Mouse (Mus musculus) liver, embryonic 14.5 days (tissue): ENCODE measurements around the gene Vezt. TPM values are rescaled to one million over a fixed set of nuclear protein-coding genes. Genes with fewer than 3 reads are reported as not detected.

ENCODE experiments used
- ATAC-seq: fragments of 200-750 bp; cut with Nextera tagmentation; 2 replicates; pipeline ENCODE4 v1.8.0; 2017; ENCODE audit warnings: moderate number of reproducible peaks, mild to moderate bottlenecking, moderate library complexity; ENCODE audit not compliant: insufficient read depth
- DNase-seq, 3 experiments: peaks; one replicate each; pipeline ENCODE4 v3.0.0-alpha.2; 2012 to 2013; ENCODE audit warnings: low read depth in 3 of 3, low spot score in 3 of 3
- H3K27ac ChIP-seq: fragments of 300-500 bp; sonication (generic); 2 replicates; pipeline ENCODE4 v1.5.1; 2014; ENCODE audit warnings: moderate library complexity, mild to moderate bottlenecking, control low read depth, inconsistent platforms
- H3K27me3 ChIP-seq: fragments of 300-500 bp; sonication (generic); 2 replicates; pipeline ENCODE4 v1.6.1; 2014; ENCODE audit warnings: mild to moderate bottlenecking, low read length, moderate library complexity; ENCODE audit not compliant: control insufficient read depth, insufficient read depth
- H3K36me3 ChIP-seq: fragments of 300-500 bp; sonication (generic); replicated peaks from 2 replicates; pipeline ENCODE4 v1.6.1; 2014; ENCODE audit warnings: low read depth; ENCODE audit not compliant: control insufficient read depth, insufficient read depth
- H3K4me1 ChIP-seq, 2 experiments: fragments of 200-500 bp in 1 of 2; fragments of 300-500 bp in 1 of 2; sonication (generic) in 1 of 2; replicated peaks; 2 replicates each; pipeline ENCODE4 v1.6.1; 2012 to 2014; ENCODE audit warnings: antibody characterized with exemption in 1 of 2, inconsistent platforms in 1 of 2, low read length in 1 of 2; ENCODE audit not compliant: control insufficient read depth in 2 of 2, insufficient read depth in 2 of 2
- H3K4me2 ChIP-seq: fragments of 300-500 bp; sonication (generic); 2 replicates; pipeline ENCODE4 v1.6.1; 2014; ENCODE audit warnings: low read depth, mild to moderate bottlenecking, control low read depth, moderate library complexity
- H3K4me3 ChIP-seq, 2 experiments: fragments of 200-500 bp in 1 of 2; fragments of 300-500 bp in 1 of 2; sonication (generic) in 1 of 2; 2 replicates each; pipeline ENCODE4 v1.5.1; 2012 to 2014; ENCODE audit warnings: low read depth in 2 of 2, low read length in 2 of 2, mild to moderate bottlenecking in 2 of 2, control low read depth in 1 of 2, inconsistent platforms in 1 of 2, moderate library complexity in 1 of 2; ENCODE audit not compliant: insufficient read depth in 1 of 2
- H3K9ac ChIP-seq: fragments of 300-500 bp; sonication (generic); replicated peaks from 2 replicates; pipeline ENCODE4 v1.6.1; 2014; ENCODE audit warnings: mild to moderate bottlenecking, control low read depth, moderate library complexity
- H3K9me3 ChIP-seq: fragments of 300-500 bp; sonication (generic); 2 replicates; pipeline ENCODE4 v1.6.1; 2016; ENCODE audit warnings: low read length, mixed read lengths; ENCODE audit not compliant: control insufficient read depth
- CTCF ChIP-seq: IDR thresholded peaks from 2 replicates; pipeline ENCODE4 v1.5.1; 2016; ENCODE audit warnings: antibody characterized with exemption, low read depth, control low read depth
- EP300 ChIP-seq: IDR thresholded peaks from 2 replicates; pipeline ENCODE4 v1.6.1; 2016; ENCODE audit warnings: antibody characterized with exemption, low read depth
- WGBS: fragments of 180-500 bp; shearing (Covaris S2); extraction: QIAGEN DNeasy Blood & Tissue Kit; methylation state at CpG from one replicate; pipeline ENCODE4 v1.1.7; 2014; ENCODE audit not compliant: insufficient replicate concordance; 5-methylcytosine and 5-hydroxymethylcytosine counted together
- polyA plus RNA-seq, 2 experiments: library from polyadenylated mRNA; depleted of rRNA in 1 of 2; stranded (reverse) in 1 of 2; unstranded in 1 of 2; fragments of >200 nt; fragmentation: Nextera tagmentation in 1 of 2; extraction: Ambion mirVana in 1 of 2; gene quantifications; 2 replicates each; pipeline versions ENCODE4 v1.2.1 to v1.2.3; 2012 to 2014

The Vezt gene
- polyA plus RNA-seq, 2 experiments, result 6.6 to 12.7 TPM

DNA sequence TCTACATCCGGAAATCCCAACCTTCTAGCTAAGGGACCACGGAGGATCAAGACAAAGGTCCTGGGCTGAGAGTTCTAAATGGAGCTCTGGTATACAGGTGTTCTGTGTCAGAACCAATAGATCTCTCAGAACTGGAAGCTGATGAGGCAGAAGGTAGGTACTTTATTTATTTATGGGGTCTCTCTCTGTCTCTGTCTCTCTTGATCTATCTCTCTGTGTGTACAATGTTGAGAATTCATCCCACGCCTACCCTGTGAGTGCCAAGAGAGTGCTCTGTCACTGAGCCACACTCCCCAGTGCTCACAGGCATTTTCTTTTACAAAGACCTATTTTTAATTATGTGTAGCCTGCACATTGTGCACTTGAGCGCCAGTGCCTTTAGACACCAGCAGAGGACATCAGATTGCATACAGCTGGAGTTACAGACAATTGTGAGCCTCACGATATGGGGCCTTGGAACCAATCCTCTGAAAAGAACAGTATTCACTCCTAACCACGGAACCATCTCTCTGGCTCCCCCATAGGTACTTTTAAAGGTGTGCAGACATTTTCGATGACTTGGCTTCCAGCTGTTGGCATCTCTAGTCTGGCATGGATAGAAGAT, 138.5 kb downstream of the Vezt start, which contains the start of gene Metap2:
Gene Metap2 (minus strand): TSS at position 51 of the 604 bp plus-strand sequence.
- Histone ChIP-seq H3K27ac (no peak within 1 kb of the TSS), H3K9ac (no peak within 1 kb of the TSS), H3K4me1 (peaks cover 28% of the 10 kb centered on the region in 2 experiments), H3K4me3 (no peak within 1 kb of the TSS), H3K27me3 (no peaks in the 10 kb centered on the region), H3K9me3 (no peaks in the 10 kb centered on the region), H3K4me2 (no peak within 1 kb of the TSS), H3K36me3 (no peaks in the 10 kb centered on the region)
- WGBS, result 60% methylated on average over 7 of the region's 7 CpGs
- ATAC-seq, result no peak
- TF ChIP-seq EP300 (no peak), CTCF (peak; percentile 10; the same call in 1 of the 2 replicates)
- no peak for DNase-seq

DNA sequence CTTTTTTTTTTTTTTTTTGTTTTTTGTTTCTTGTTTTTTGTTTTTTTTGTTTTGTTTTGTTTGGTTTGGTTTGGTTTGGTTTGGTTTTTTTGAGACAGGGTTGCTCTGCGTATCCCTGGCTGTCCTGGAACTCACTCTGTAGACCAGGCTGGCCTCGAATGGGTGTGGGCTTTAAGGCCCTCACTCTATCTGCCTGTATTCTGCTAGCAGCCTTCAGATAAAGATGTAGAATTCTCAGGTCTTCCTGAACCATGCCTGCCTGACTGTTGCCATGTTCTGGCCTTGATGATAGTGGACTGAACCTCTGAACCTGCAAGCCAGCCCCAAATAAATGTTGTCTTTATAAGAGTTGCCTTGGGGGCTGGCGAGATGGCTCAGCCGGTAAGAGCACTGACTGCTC, 143.1 kb downstream of the Vezt start:
- no peak for DNase-seq
- no peak for TF ChIP-seq CTCF
- TF ChIP-seq EP300, result peak; percentile 52; the same call in 1 of the 2 replicates
- Histone ChIP-seq H3K27ac (peak overlapping the region; percentile 99), H3K4me2 (peak overlapping the region; percentile 97), H3K9me3 (no peaks in the 10 kb centered on the region), H3K9ac (peak overlapping the region; percentile 16; the same call in 1 of the 2 replicates), H3K27me3 (no peaks in the 10 kb centered on the region; the same call in 1 of the 2 replicates), H3K4me3 (no peak overlapping the region), H3K4me1 (peaks cover 40 to 45% of the 10 kb centered on the region in 2 experiments), H3K36me3 (peaks cover under 1% of the 10 kb centered on the region; the same call in 1 of the 2 replicates)
- 32% methylated on average over 4 of the region's 4 CpGs for WGBS
- peak; percentile 56 for ATAC-seq

GRCm38 (mm10) chr10:93891031-93891430, 144.6 kb downstream of the Vezt start:
- H3K36me3 ChIP-seq, result peaks cover 16% of the 10 kb centered on the region
- no peaks in the 10 kb centered on the region for H3K9me3 ChIP-seq
- peak overlapping the region; percentile 97 for H3K4me2 ChIP-seq
- peak; percentile 85 for ATAC-seq
- no peaks in the 10 kb centered on the region; the same call in 1 of the 2 replicates for H3K27me3 ChIP-seq
- peak; percentile 85 to 89 (median 86) for DNase-seq
- WGBS, result 17% methylated on average over 1 of the region's 1 CpGs
- peaks cover 47 to 56% of the 10 kb centered on the region in 2 experiments for H3K4me1 ChIP-seq
- TF ChIP-seq EP300 (peak; percentile 98), CTCF (no peak)
- H3K4me3 ChIP-seq, result peak overlapping the region; percentile 79 to 99
- peak overlapping the region; percentile 85 for H3K9ac ChIP-seq
- peak overlapping the region; percentile 99 for H3K27ac ChIP-seq

GRCm38 (mm10) chr10:93890565-93890964, 145.1 kb downstream of the Vezt start:
- peak overlapping the region; percentile 97 for H3K4me2 ChIP-seq
- TF ChIP-seq EP300 (no peak), CTCF (no peak)
- ATAC-seq, result peak; percentile 26; the same call in 1 of the 2 replicates
- H3K27me3 ChIP-seq, result no peaks in the 10 kb centered on the region; the same call in 1 of the 2 replicates
- 51% methylated on average over 4 of the region's 4 CpGs for WGBS
- H3K4me1 ChIP-seq, result peaks cover 48 to 56% of the 10 kb centered on the region in 2 experiments
- peak overlapping the region; percentile 79 to 99 for H3K4me3 ChIP-seq
- peak overlapping the region; percentile 99 for H3K27ac ChIP-seq
- DNase-seq, result no peak
- H3K9me3 ChIP-seq, result no peaks in the 10 kb centered on the region
- H3K9ac ChIP-seq, result peak overlapping the region; percentile 85
- peaks cover 21% of the 10 kb centered on the region for H3K36me3 ChIP-seq

GRCm38 (mm10) chr10:93889976-93890375, 145.6 kb downstream of the Vezt start:
- H3K36me3 ChIP-seq, result peaks cover 27% of the 10 kb centered on the region
- TF ChIP-seq EP300, result no peak
- TF ChIP-seq CTCF, result no peak
- peak overlapping the region; percentile 79 to 99 for H3K4me3 ChIP-seq
- peaks cover 52 to 59% of the 10 kb centered on the region in 2 experiments for H3K4me1 ChIP-seq
- H3K27ac ChIP-seq, result peak overlapping the region; percentile 99
- peak overlapping the region; percentile 97 for H3K4me2 ChIP-seq
- DNase-seq, result no peak
- 2% methylated on average over 22 of the region's 22 CpGs for whole genome bisulfite sequencing
- no peaks in the 10 kb centered on the region for H3K9me3 ChIP-seq
- no peaks in the 10 kb centered on the region; the same call in 1 of the 2 replicates for H3K27me3 ChIP-seq
- H3K9ac ChIP-seq, result peak overlapping the region; percentile 85
- no peak for ATAC-seq
